Mouse (Mus musculus): Measurements from ENCODE around the gene Runx3.
A peak's percentile ranks its signal among the peaks of the same experiment; 100 is the strongest.
"Not testable (repeated sequence)": the region's sequence is repeated elsewhere in the genome, so short reads cannot be mapped to it uniquely, and the experiment has no call there.

Runx3 gene

DNA sequence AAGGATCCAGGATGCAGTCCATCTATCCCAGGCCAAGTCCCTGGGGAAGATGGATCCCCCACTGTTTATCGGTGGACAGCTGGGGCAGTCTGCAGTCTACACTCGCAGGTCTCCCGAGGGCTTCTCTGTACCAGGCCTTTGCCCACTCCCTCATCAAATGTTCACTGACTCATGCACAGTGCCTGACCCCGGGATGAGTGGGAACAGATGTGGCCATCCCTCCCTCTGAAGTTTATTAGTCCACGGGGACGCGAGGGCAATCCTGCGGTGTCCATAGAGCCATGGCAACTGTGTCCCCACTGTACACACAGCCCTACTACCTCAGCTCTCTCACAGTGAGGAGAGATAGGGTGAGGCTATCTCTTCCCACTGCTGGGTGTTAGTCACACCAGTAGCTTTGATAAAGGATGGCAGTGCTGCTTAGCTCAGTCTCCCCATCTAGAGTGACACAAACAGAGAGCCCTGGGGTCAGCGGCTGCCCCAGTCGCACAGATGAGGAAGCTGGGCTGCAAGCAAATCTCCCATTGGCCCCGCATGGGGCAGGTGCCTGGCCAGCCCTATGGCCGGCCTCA lies 50.9 kb downstream of the Runx3 start:
- no peak for DNase-seq (ENCODE audit: low spot score in 2 of 2)

DNA sequence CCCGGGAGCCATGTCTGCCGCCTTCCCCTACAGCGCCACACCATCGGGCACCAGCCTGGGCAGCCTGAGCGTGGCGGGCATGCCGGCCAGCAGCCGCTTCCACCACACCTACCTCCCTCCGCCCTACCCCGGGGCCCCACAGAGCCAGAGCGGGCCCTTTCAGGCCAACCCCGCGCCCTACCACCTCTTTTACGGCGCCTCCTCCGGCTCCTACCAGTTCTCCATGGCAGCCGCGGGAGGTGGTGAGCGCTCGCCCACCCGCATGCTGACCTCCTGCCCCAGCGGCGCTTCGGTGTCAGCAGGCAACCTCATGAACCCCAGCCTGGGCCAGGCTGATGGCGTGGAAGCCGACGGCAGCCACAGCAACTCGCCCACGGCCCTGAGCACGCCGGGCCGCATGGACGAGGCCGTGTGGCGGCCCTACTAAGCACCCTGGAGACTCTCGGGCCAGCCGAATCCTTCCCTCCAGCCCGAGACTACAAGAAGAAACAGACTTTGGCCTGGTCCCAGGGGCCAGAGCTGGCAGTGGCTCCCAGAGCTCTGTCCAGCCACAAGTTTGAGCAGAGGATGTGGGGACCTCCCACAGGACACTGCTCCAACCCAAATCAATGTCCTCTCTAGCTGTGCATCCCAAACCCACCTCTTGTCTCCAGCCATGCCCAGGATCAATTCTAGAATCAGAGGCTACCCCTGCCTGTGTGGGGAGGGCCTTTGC lies 55.1 kb downstream of the Runx3 start:
- DNase-seq (ENCODE audit: low spot score in 2 of 2) = no peak

DNA sequence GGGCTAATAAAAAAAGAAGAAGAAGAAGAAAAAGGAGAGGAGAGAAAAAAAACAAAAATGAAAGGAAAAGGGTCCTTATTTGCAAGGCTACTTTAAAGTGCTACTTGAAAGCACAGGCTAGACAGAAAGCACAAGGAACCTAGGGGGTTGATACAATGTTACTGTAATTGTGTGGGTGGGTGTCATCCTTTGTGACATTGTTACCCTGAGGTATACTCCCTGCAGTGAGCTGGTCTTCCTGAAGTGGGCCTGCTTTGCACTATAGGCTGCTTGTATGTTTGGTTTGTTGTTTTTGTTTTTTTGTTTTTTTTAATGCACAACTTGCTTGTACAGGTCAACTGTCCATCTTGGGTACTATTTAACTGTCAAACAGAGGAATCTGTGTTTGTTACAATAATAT lies 57.1 kb downstream of the Runx3 start:
- no peak for DNase-seq (ENCODE audit: low spot score in 2 of 2)

DNA sequence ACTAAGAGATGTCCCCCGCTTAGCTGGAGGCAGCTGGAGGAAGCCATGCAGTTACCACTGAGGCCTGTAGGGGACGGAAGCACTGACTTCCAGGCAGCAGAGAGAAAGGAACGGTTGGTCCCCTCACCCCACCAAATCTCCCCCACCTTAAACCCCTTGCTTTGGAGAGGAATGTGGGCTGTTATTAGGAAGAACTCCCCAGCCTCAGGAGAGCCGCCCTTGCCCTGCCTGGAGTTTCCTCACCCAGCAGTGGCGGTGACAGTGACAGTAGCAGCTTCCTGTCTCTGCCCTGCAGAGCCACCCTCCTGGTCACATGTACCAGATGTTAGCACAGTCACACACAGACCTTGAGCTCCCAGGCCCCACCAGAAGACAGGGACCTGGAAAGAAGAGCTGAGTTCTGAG lies 58.6 kb downstream of the Runx3 start:
- DNase-seq (ENCODE audit: low spot score in 2 of 2) = no peak

DNA sequence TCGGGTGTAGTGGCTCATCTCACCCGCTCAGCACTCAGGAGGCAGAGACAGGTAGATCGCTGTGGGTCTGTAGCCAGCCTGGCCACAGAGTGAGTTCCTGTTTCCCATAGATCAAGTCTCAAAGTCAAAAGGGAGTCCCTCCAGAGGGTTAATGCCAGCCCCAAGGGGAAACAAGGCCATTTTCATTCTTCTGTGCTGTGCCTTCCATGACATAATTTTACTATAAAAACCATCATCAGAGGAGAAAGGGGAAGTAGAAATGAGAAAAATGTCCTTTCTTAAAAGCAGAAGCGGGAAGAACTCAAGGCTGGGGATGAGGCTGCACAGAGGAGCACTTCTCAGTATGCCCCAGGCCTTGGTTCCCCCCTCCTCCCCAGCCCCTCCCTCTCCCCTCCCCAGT lies 61.4 kb downstream of the Runx3 start:
- no peak for DNase-seq (ENCODE audit: low spot score in 2 of 2)

DNA sequence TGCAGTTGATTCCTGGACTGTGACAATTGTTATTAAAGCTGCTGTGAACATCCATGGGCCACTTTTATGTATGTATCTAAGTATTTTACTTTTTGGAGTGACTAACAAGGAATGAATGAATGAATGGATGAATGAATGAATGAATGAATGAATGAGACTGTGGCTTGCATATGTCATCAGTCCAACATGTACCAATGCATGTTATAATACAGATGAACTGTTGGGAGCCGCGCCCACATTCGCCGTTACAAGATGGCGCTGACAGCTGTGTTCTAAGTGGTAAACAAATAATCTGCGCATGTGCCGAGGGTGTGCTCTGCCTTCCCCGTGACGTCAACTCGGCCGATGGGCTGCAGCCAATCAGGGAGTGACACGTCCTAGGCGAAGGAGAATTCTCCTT lies 63.8 kb downstream of the Runx3 start:
- not testable (repeated sequence) for DNase-seq (ENCODE audit: low spot score in 2 of 2)

DNA sequence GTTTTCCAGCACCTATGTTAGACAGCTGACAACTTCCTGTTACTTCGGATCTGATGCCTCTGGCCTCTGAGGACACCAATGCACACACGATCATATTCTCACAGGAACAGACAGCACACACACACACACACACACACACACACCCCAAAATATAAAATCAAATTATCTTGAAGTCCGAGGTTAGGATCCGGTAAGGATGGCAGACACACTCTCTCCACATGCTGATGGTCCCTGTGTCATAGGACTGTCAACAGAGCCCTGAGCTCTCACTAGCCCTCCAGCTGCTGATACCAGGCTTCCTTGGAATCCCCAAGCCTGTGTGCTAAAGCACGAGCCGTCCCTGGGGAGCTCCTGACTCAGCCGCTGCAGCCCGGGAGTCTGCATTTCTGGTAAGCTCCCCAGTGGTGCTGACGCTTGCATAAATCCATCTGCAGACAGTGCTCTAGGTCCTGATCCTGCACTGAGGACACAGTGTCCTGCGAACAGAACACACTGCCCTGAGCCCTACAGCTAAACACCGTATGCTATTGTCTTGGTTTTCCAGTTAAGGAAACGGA lies 69.1 kb downstream of the Runx3 start:
- DNase-seq (ENCODE audit: low spot score in 2 of 2) = no peak

DNA sequence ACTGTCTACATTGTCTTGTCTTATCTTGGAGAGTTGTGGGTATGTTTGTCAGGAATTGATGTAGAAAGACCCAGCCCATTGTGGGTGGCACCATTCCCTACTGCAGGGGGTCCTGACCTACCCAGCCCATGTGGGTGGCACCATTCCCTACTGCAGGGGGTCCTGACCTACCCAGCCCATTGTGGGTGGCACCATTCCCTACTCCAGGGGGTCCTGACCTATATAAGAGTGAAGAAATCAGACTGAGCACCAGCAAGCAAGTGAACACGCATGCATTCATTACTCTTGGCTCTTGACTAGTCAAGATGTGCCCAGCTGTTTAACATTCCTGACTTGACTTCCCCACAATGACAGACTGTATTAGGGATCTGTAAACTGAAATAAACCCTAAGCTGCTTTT lies 69.9 kb downstream of the Runx3 start:
- DNase-seq (ENCODE audit: low spot score in 2 of 2) = no peak

DNA sequence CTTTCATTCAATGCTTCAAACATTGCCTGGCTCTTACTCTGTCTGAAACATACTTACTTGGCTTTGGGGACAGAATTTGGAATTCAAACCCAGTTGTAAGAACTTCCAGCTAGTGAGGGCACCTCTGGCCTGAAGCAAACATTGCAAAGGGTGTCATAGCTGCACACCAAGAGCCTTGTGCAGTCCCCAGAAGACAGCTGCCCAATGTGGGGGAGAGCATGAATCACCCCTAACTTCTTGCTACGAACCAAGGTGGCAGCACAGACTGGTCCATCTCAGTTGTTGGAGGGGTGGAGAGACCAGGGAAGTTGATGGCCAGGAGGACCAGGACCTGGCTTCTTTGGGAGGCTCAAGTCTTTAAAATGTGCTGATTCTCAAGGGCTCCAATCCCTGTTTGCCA lies 70.7 kb downstream of the Runx3 start:
- no peak for DNase-seq (ENCODE audit: low spot score in 2 of 2)

DNA sequence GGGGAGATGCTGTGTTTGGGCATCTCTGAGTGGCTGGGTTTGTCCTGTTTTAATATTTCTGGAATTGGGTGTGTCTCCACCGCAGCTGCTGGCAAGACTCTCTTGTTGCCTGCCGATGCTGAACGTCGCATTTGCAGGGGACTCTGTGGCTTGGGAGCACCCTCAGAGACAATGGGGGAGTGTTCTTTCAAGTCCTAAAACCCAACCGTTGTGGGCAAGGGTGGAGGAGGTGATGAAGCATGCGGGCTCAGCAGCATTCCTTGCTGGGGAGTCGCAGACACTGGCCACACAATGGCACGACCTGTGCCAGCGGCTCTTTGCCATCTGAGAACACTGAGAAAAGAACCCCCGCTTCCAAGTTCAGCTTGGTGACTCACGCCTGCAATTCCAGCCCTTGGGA lies 71.2 kb downstream of the Runx3 start:
- no peak for DNase-seq (ENCODE audit: low spot score in 2 of 2)

DNA sequence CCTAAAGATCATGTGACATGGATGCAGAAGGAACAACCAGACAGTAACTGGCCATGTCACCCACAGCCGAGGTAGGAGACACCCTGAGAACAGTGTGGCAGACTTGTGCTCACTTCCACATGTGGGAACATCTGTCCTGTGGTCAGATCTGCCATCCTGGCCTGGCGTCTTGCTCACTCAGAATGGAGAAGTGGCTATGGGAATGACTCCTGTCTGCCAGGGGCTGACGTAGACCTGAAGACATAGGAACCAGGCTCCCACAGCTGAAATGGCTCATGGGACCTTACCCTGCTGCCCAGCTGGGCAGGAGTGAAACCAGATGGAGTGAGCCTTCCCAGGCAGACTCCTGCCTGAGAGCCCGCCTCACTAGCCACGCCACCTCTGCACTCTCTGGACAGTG lies 72.4 kb downstream of the Runx3 start:
- DNase-seq (ENCODE audit: low spot score in 2 of 2) = no peak

DNA sequence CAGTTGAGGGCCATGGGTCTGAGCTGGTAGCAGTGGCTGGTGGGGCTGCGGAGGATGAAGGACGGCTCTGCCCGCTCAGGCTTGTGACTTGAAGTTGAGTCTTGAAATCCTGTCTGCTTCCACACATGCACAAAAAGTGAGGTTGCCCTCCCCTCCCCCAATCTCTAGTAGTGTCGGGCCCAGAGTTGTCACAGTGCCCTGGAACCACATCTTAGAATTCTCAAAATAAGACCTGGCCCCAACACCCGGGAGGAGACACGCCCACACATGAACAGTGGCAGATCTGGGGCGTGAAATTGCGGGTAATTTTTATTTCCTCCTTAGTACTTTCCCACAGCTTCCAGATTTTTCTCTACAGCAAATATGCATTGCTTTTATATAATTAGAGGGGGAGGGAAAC lies 77.4 kb downstream of the Runx3 start:
- no peak for DNase-seq (ENCODE audit: low spot score in 2 of 2)

DNA sequence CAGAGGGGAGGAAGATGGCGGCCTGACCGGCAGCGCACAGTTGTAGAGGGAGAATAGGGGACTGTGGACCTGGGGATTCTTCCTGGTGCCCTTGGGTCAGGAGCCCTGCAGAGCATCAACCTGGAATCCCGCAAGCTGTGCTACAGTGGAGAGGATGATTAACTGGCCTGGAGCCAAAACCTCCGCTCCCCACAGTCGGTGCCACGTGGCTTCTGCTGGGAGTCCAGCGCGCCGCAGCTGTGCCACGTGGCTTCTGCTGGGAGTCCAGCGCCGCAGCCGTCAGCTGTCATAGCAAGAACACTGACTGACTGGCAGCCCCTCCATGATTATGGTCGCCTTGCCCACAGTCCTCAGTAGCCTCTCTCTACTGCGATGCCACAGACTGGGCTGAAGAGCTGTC lies 81.3 kb downstream of the Runx3 start:
- no peak for DNase-seq (ENCODE audit: low spot score in 2 of 2)

DNA sequence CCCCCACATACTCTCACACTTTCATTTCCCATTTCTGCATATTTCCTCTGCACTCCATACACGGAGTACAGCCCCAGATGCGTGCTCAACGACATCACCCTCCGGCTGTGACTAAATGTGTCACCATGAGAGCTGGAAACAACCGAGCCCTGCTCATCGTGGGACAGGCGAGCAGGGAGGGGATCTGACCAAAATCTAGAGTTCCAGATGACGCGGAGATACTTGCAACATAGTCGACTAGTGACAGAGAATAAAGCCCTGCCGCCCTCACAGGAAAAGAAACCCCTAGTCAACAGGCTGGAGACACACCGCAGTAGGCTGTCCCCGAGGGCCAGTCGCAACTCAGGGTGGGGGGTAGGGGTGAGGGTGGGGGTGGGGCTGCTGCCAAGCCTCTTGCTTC lies 82.8 kb downstream of the Runx3 start:
- peak in 1 of 2 experiments; percentile 31 for DNase-seq (ENCODE audit: low spot score in 2 of 2)

DNA sequence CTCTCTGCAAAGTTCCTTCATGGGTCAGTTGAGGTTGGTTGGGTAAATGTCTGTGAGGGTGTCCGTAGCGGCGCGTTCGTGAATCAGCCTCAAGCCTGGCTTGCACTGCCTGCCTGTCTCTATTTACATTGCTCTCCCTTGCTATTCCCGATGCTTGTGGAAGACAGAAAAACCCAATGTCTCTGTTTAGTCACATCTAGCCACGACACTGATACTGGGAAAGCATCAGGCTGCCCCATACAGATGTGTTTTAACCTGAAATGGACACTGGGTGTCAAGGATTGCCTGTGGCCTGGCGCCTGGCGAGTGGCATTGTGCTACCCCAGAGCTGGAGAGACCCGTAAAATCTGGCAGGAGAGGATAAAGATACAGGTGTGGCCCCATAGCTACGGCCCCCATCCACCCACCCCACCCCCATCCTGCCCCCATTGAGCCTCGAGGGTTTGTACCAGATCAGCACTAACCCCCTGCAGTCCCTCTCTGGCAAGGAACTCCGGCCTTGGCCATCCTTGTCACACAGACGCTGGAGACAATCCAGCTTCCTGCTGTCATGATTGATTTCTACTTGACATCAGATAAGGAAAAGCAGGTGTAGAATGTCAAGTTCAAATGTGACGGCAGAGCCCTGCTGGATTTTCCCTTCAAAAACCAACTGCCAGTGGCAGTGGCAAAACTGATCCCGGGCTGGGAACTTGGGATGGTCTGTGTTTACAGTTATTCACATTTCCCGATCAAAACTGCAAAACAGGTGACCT lies 83.5 kb downstream of the Runx3 start:
- no peak for DNase-seq (ENCODE audit: low spot score in 2 of 2)

DNA sequence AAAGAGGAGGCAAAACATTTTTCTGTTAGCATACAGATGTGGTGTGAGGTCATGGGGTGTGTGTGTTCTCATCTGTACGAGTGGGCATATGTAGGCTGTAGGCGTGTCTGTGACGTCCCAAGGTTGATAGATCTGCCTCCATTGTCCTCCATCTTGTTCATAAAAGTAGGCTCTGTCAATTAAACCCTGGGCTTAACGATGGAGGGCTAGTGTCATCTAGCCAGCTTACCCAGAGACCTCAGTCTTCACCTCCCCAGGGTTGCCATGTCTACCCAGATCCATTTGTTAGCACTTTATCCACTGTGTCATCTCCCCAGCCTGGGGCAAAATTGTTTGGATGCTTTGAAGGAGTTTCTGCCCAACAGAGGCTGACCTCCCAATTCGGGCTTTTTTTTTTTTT lies 84.2 kb downstream of the Runx3 start:
- no peak for DNase-seq (ENCODE audit: low spot score in 2 of 2)

DNA sequence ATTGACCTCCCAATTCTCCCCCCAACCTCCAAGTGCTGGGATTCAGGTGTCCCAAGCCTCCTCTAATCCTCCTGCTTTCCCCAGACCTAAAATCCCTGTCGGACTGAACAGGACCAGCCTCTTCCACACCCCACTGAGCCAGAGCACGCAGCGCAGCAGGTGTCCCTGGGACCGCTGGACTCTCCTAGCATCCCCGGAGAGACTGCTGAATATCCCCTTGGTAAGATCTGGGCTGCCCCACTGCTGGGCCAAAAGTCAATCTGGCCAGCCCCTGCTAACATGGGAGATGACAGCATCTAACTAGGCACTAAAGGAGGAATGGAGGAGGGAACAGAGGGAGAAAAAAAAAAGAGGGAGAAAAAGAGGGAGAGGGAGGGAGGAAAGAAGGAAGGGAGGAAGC lies 84.8 kb downstream of the Runx3 start:
- DNase-seq (ENCODE audit: low spot score in 2 of 2) = no peak

DNA sequence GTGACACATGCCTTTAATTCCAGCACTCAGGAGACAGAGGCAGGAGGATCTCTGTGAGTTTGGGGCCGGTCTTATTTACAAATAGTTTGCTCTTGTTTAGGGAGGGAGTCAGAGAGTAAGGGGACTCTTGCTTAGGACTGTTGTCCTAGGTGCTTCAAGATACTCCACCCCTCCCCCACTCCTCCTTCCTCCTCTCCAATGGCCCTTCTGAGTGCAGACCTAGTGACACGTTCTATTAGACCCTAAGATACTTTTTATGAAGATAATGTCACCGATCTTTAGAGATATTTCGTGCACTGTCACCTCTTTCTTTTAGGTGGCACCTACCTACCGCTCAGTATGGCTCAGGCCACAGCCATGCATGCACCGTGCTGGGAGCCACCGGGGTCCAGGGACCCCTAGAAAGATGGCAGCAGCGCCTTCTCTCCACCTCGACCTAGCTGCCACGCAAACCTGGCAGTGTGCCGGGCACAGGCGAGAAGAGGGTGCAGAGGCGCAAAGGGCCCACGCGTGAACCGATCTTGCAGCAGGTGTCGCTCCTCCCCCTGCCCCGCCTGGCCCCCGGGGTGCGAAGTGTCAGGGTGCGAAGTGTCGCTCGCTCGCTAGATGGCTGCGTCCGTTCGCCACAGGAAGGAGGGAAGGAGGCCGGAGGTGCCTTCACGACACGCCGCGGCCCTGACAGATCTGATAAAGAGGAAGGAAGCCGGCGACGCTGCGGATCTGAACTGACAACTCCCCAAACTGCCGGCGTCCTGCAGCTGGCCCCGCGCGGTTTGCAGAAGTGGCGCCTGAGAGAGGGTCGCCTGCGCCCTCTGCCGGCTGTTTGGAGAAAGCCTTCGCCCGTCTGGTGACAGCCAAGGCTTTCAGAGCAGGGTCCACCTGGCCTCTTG lies 85.5 kb downstream of the Runx3 start:
- peak; percentile 69 to 83 for DNase-seq (ENCODE audit: low spot score in 2 of 2)

DNA sequence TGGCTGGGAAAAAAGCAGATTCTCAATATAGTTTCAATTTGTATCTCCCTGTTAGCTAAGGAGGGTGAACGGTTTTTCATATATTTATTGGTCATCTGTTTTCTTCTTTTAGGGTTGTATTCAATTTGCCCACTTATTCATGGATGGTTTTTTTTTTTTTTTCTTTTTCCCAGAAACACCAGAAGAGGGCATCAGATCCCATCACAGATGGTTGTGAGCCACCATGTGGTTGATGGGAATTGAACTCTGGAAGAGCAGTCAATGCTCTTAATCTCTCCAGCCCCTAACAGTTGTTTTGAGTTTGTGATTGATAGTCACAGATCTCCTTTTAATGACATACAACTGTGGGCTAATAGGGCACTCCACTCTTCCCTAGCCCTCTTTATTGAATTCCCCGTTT lies 89.4 kb downstream of the Runx3 start:
- DNase-seq (ENCODE audit: low spot score in 2 of 2) = no peak

DNA sequence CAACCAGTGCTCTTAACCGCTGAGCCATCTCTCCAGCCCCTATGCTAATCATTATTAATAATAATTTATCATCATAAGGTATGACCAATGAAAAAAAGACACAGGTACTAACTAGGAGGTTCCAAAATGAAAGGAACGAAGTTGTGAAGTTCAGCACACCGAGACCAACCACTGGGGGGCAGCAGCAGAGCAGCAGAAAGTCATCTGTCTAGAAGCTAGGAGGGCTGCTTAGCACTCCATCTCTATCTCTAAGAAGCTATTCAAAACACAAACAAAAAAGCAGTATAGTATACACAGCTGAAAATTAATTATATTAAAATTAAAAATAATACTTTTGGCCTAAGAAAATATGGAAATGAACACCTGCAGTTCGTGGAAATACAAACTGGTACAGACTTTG lies 99.2 kb downstream of the Runx3 start:
- DNase-seq (ENCODE audit: low spot score in 2 of 2) = peak; percentile 51 to 79

DNA sequence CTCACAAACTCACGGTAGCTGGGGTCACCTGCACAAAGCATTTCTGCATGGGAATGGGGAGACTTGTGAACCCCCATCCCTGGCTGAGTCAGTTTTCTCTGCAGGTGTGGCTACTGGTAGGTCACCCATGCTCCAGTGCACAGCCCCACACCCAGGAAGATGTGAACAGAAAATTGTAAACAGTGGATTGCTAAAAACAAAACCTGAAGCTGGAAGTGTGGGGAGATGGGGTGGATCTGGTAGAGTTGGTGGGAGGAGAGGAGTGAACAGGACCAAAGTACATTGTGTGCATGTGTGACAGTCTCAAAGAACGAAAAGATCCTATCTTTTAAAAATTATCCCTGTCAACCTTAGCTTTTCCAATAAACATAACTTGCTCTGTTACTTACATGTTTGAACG lies 100.2 kb downstream of the Runx3 start:
- DNase-seq (ENCODE audit: low spot score in 2 of 2) = no peak

Data from urinary bladder, postnatal 36 days (tissue).